9 mouse cellular contexts compared by ENCODE assay signal in the genomic region with DNA sequence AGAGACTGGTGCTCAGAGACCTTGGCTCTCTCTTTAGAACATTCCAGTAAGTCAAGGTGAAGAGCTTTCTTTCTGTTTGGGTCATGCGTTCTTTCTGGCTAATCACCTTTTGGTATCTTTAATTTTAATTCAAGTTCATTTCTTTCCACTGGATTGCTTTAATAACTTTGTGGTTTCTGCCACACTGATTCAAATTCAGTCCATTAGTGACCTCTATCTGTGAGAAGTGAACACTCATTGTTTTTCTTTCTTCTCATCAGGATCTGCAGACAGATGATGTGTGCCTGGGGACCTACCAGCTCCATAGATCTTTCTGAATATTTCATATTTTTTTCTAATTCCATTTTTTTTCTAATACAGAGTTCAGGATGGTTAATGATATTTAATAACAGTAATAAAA. TPM values are rescaled to one million over a fixed set of nuclear protein-coding genes. Genes with fewer than 3 reads are reported as not detected.
DNase-seq lines count a peak whose midpoint lies in the region; ATAC-seq and TF ChIP-seq lines count a peak whose summit lies in the region.
"Had no signal": no experiment of that assay in that cellular context is flagged by ENCODE, and none has a peak within 500 bp of the region (broad histone marks: within the 10 kb centered on the region; RNA-seq: fewer than 3 reads in every experiment).

No protein-coding gene starts in this region.

- no peaks in the 10 kb centered on the region for H3K27me3 ChIP-seq in kidney, embryonic 15.5 days
- H3K27me3 ChIP-seq in hindbrain, embryonic 13.5 days = peaks cover 1% of the 10 kb centered on the region; the same call in 1 of the 2 replicates
- H3K27me3 ChIP-seq in myocyte (ENCODE audit: control insufficient read depth, insufficient read depth, insufficient read length) = no peaks in the 10 kb centered on the region

- ATAC-seq in kidney, embryonic 15.5 days (replicated peaks; ENCODE audit: low FRiP score) = no peak
- no peak for ATAC-seq in hindbrain, embryonic 13.5 days (ENCODE audit: low FRiP score)

- no peak for DNase-seq in kidney, postnatal 36 days
- DNase-seq in cerebellum, adult 8-10 months = no peak
- DNase-seq in cerebellum, postnatal 36 days = no peak
- no peak for DNase-seq in lung, postnatal 25 days (ENCODE audit: low spot score)
- DNase-seq: kidney, adult 11 months had no signal

- peak overlapping the region; percentile 85; the same call in 1 of the 2 replicates for H3K9ac ChIP-seq in kidney, embryonic 15.5 days
- peak overlapping the region; percentile 88; the same call in 1 of the 2 replicates for H3K9ac ChIP-seq in hindbrain, embryonic 13.5 days

- H3K4me2 ChIP-seq in kidney, embryonic 15.5 days = peak overlapping the region; percentile 88
- peak overlapping the region; percentile 76 for H3K4me2 ChIP-seq in hindbrain, embryonic 13.5 days
- peak overlapping the region; percentile 95 for H3K4me2 ChIP-seq in myocyte (ENCODE audit: low read depth)

- peaks cover 43% of the 10 kb centered on the region for H3K4me1 ChIP-seq in kidney, embryonic 15.5 days
- no peaks in the 10 kb centered on the region; the same call in 1 of the 2 replicates for H3K4me1 ChIP-seq in cortical plate, adult 2 months (ENCODE audit: control insufficient read depth, insufficient read depth, low read length)
- H3K4me1 ChIP-seq in hindbrain, embryonic 13.5 days (replicated peaks) = peaks cover 31% of the 10 kb centered on the region

- peak overlapping the region; percentile 96; the same call in 1 of the 2 replicates for H3K27ac ChIP-seq in kidney, embryonic 15.5 days
- H3K27ac ChIP-seq in cortical plate, adult 2 months (ENCODE audit: insufficient read depth, low read length) = no peak overlapping the region
- peak overlapping the region; percentile 2; the same call in 1 of the 2 replicates for H3K27ac ChIP-seq in hindbrain, embryonic 13.5 days

- no peaks in the 10 kb centered on the region for H3K36me3 ChIP-seq in kidney, embryonic 15.5 days
- no peaks in the 10 kb centered on the region for H3K36me3 ChIP-seq in hindbrain, embryonic 13.5 days
- H3K36me3 ChIP-seq in myocyte (ENCODE audit: control insufficient read depth, insufficient read depth) = no peaks in the 10 kb centered on the region

- H3K4me3 ChIP-seq in kidney, embryonic 15.5 days (replicated peaks) = peak overlapping the region; percentile 86
- peak overlapping the region; percentile 96 for H3K4me3 ChIP-seq in cortical plate, adult 2 months (ENCODE audit: insufficient read depth, low read length)
- H3K4me3 ChIP-seq in hindbrain, embryonic 13.5 days = peak overlapping the region; percentile 82
- H3K4me3 ChIP-seq in myocyte = peak overlapping the region; percentile 78

- H3ac ChIP-seq in myocyte (ENCODE audit: control insufficient read depth, insufficient read length) = no peak overlapping the region

- TF ChIP-seq CTCF in cortical plate, adult 2 months (IDR thresholded peaks at IDR 0.05; ENCODE audit: extremely low read depth, insufficient read depth, low read length) = 0 out of 2 replicates have a peak, but pooled peaks have one; percentile 2

- peaks cover 70% of the 10 kb centered on the region for H3K79me2 ChIP-seq in myocyte (ENCODE audit: control insufficient read depth, insufficient read depth)

- H3K9me3 ChIP-seq in kidney, embryonic 15.5 days (replicated peaks) = no peaks in the 10 kb centered on the region
- no peaks in the 10 kb centered on the region for H3K9me3 ChIP-seq in hindbrain, embryonic 13.5 days

- TF ChIP-seq POLR2A in cortical plate, adult 2 months (IDR thresholded peaks at IDR 0.05; ENCODE audit: extremely low read depth, insufficient read depth, low read length) = no peak
- TF ChIP-seq POLR2A in myocyte (IDR thresholded peaks at IDR 0.05; ENCODE audit: insufficient read length, low read depth) = no peak

- WGBS in kidney, embryonic 15.5 days = 34% methylated on average over 1 of the region's 1 CpGs
- WGBS in hindbrain, embryonic 13.5 days = 59% methylated on average over 1 of the region's 1 CpGs

TF ChIP-seq in myocyte, 11 proteins besides CTCF, POLR2A, EP300 and RAD21:
- TF ChIP-seq MAX (IDR thresholded peaks at IDR 0.05; ENCODE audit: low read depth) (no peak), TCF3 (IDR thresholded peaks at IDR 0.05; ENCODE audit: insufficient read length, low read depth) (no peak), POLR2AphosphoS2 (IDR thresholded peaks at IDR 0.05; ENCODE audit: insufficient read length, low read depth) (no peak), USF1 (IDR thresholded peaks at IDR 0.05; ENCODE audit: low read depth) (no peak), MYOG (IDR thresholded peaks at IDR 0.05; ENCODE audit: control insufficient read depth in 1 of 3, insufficient read depth in 1 of 3, insufficient read length in 2 of 3, low read depth in 2 of 3) (no peak), MYOD1 (IDR thresholded peaks at IDR 0.05; ENCODE audit: control insufficient read depth in 1 of 3, insufficient read length in 2 of 3, low read depth in 2 of 3) (no peak), SRF (IDR thresholded peaks at IDR 0.05; ENCODE audit: control insufficient read depth, insufficient read length, low read depth) (no peak), E2F4 (IDR thresholded peaks at IDR 0.05; ENCODE audit: insufficient read depth) (no peak), TCF12 (IDR thresholded peaks at IDR 0.05; ENCODE audit: insufficient read depth, poor library complexity, severe bottlenecking) (no peak), CEBPB (IDR thresholded peaks at IDR 0.05; ENCODE audit: insufficient read depth, poor library complexity, severe bottlenecking) (no peak), REST (IDR thresholded peaks at IDR 0.05; ENCODE audit: insufficient read depth, insufficient read length) (no peak)
TF ChIP-seq in myocyte: peak in this region for 0.

RNA-seq across cellular contexts. Expression of a gene that starts 6.5 kb away (rescaled TPM):
- polyA plus RNA-seq in kidney, embryonic 15.5 days (2015; fragmentation: Nextera tagmentation; extraction: Ambion mirVana) = 35.4 and 37.0 TPM in 2 replicates
- polyA plus RNA-seq in cortical plate, adult 2 months (2012; rRNA removed) = 23.8 and 26.1 TPM in 2 replicates
- 26.4 and 27.9 TPM in 2 replicates for polyA plus RNA-seq in hindbrain, embryonic 13.5 days (2015; fragmentation: Nextera tagmentation; extraction: Ambion mirVana)
- 6.9 TPM for polyA plus RNA-seq in myocyte (2012; fragmentation: generic; extraction: Trizol)
